ENCODE assay signal across 26 mouse cellular contexts in genomic region chr11:60915201-60915600, GRCm38 (mm10). TPM values are rescaled to one million over a fixed set of nuclear protein-coding genes. Genes with fewer than 3 reads are reported as not detected.
DNase-seq lines count a peak whose midpoint lies in the region; ATAC-seq and TF ChIP-seq lines count a peak whose summit lies in the region.
"Had no signal": no experiment of that assay in that cellular context is flagged by ENCODE, and none has a peak within 500 bp of the region (broad histone marks: within the 10 kb centered on the region; RNA-seq: fewer than 3 reads in every experiment).

No protein-coding gene starts in this region.

- no peaks in the 10 kb centered on the region for H3K9me3 ChIP-seq in heart, embryonic 15.5 days (replicated peaks)
- H3K9me3 ChIP-seq in heart, embryonic 11.5 days (replicated peaks; ENCODE audit: control insufficient read depth, low read length) = no peaks in the 10 kb centered on the region
- H3K9me3 ChIP-seq in MEL (replicated peaks; ENCODE audit: insufficient read depth, low read length) = no peaks in the 10 kb centered on the region
- H3K9me3 ChIP-seq: forebrain, embryonic 13.5 days; hindbrain, embryonic 15.5 days; intestine, embryonic 15.5 days; limb, embryonic 10.5 days had no signal

- no peak for TF ChIP-seq CTCF in MEL (IDR thresholded peaks at IDR 0.05 in 2 of 3, conservative IDR thresholded peaks at IDR 0.05 in 1 of 3; ENCODE audit: control insufficient read depth in 1 of 3, insufficient read depth in 1 of 3, low read depth in 2 of 3, low read length in 3 of 3, poor library complexity in 1 of 3, severe bottlenecking in 1 of 3)
- no peak for TF ChIP-seq CTCF in olfactory bulb, adult 2 months (IDR thresholded peaks at IDR 0.05; ENCODE audit: insufficient read depth, low read depth, low read length)

- H3K79me2 ChIP-seq in MEL (ENCODE audit: control insufficient read depth, insufficient read depth, low read length, poor library complexity) = peaks cover 5% of the 10 kb centered on the region; the same call in 1 of the 2 replicates

- TF ChIP-seq POLR2A in MEL (IDR thresholded peaks at IDR 0.05; ENCODE audit: control insufficient read depth in 1 of 2, insufficient read depth in 1 of 2, low read depth in 1 of 2, low read length in 2 of 2, poor library complexity in 1 of 2) = no peak
- TF ChIP-seq POLR2A in olfactory bulb, adult 2 months (IDR thresholded peaks at IDR 0.05; ENCODE audit: insufficient read depth, low read depth, low read length) = no peak

- peak; percentile 40 for DNase-seq in cerebellum, adult 9-11 months
- DNase-seq in MEL (ENCODE audit: low read depth, low spot score) = no peak
- DNase-seq in thymus, postnatal 4 days = no peak
- DNase-seq: adrenal gland, postnatal 14 days; cerebellum, adult 8-10 months; gastrocnemius, postnatal 10 days; heart, postnatal 36 days; kidney, adult 8-10 months; kidney, postnatal 10 days; liver; lung, postnatal 10 days; retina, postnatal 1 day; right cerebral cortex, postnatal 25 days; spleen, adult 18-20 months; thymus, postnatal 14 days had no signal

- no peaks in the 10 kb centered on the region for H3K27me3 ChIP-seq in heart, embryonic 15.5 days
- no peaks in the 10 kb centered on the region for H3K27me3 ChIP-seq in heart, embryonic 11.5 days (ENCODE audit: control insufficient read depth, insufficient read depth, low read length)
- H3K27me3 ChIP-seq in MEL (ENCODE audit: control insufficient read depth in 1 of 2, insufficient read depth in 2 of 2, low read length in 2 of 2) = no peaks in the 10 kb centered on the region
- H3K27me3 ChIP-seq: forebrain, embryonic 13.5 days; hindbrain, embryonic 15.5 days; intestine, embryonic 15.5 days had no signal

- H3K4me3 ChIP-seq in heart, embryonic 15.5 days = no peak overlapping the region
- H3K4me3 ChIP-seq in heart, embryonic 11.5 days (ENCODE audit: low read depth, low read length) = no peak overlapping the region
- H3K4me3 ChIP-seq in MEL (ENCODE audit: control insufficient read depth in 1 of 2, insufficient read depth in 1 of 2, low read depth in 2 of 2, low read length in 2 of 2) = no peak overlapping the region
- H3K4me3 ChIP-seq in olfactory bulb, adult 2 months (ENCODE audit: insufficient read depth, low read depth, low read length) = no peak overlapping the region
- H3K4me3 ChIP-seq: intestine, embryonic 15.5 days had no signal

- TF ChIP-seq RAD21 in MEL (IDR thresholded peaks at IDR 0.05; ENCODE audit: low read depth, low read length) = no peak

- WGBS in heart, embryonic 15.5 days = 55% methylated on average over 4 of the region's 4 CpGs
- WGBS in heart, embryonic 11.5 days (ENCODE audit: insufficient replicate concordance) = 55% methylated on average over 4 of the region's 4 CpGs
- WGBS in olfactory bulb, adult 2 months = 42% methylated on average over 4 of the region's 4 CpGs

- no peak for ATAC-seq in cerebellum, adult (ENCODE audit: insufficient number of reproducible peaks, low FRiP score, low TSS enrichment)
- ATAC-seq in heart, embryonic 15.5 days (replicated peaks; ENCODE audit: insufficient number of reproducible peaks, insufficient read depth, low FRiP score, low read depth) = no peak
- no peak for ATAC-seq in heart, embryonic 11.5 days (replicated peaks; ENCODE audit: insufficient number of reproducible peaks, low FRiP score, low TSS enrichment)
- ATAC-seq: activated CD4-positive, CD25-positive, alpha-beta regulatory T cell, adult 4 months; CD4-positive, CD25-positive, alpha-beta regulatory T cell, adult 4 months; forebrain, embryonic 13.5 days; intestine, embryonic 15.5 days had no signal

- H3K36me3 ChIP-seq in heart, embryonic 15.5 days = no peaks in the 10 kb centered on the region
- H3K36me3 ChIP-seq in heart, embryonic 11.5 days (ENCODE audit: control insufficient read depth, insufficient read depth, low read length) = no peaks in the 10 kb centered on the region
- H3K36me3 ChIP-seq in MEL (ENCODE audit: control insufficient read depth in 1 of 2, insufficient read depth in 2 of 2, low read length in 2 of 2) = peaks cover under 1 to 13% of the 10 kb centered on the region in 2 experiments; a peak in 3 of 4 replicates
- H3K36me3 ChIP-seq: hindbrain, embryonic 15.5 days; intestine, embryonic 15.5 days; limb, embryonic 10.5 days had no signal

- H3K27ac ChIP-seq in heart, embryonic 15.5 days = no peak overlapping the region
- H3K27ac ChIP-seq in heart, embryonic 11.5 days (ENCODE audit: low read depth, low read length) = no peak overlapping the region
- no peak overlapping the region for H3K27ac ChIP-seq in MEL (ENCODE audit: control insufficient read depth, low read depth, low read length)
- 0 out of 2 replicates have a peak overlapping the region, but pooled peaks have one; percentile 41 for H3K27ac ChIP-seq in olfactory bulb, adult 2 months (ENCODE audit: insufficient read depth, low read depth, low read length)
- H3K27ac ChIP-seq: forebrain, embryonic 13.5 days; intestine, embryonic 15.5 days; limb, embryonic 10.5 days had no signal

- peaks cover 28% of the 10 kb centered on the region for H3K4me1 ChIP-seq in heart, embryonic 15.5 days (replicated peaks)
- H3K4me1 ChIP-seq in heart, embryonic 11.5 days (ENCODE audit: control insufficient read depth, insufficient read depth, low read length) = peaks cover 30% of the 10 kb centered on the region
- H3K4me1 ChIP-seq in MEL (ENCODE audit: control insufficient read depth in 1 of 2, insufficient read depth in 2 of 2, low read length in 2 of 2) = peaks cover 8 to 21% of the 10 kb centered on the region in 2 experiments
- H3K4me1 ChIP-seq in olfactory bulb, adult 2 months (ENCODE audit: control insufficient read depth, insufficient read depth, low read length) = peaks cover 15% of the 10 kb centered on the region

- TF ChIP-seq EP300 in MEL (IDR thresholded peaks at IDR 0.05; ENCODE audit: low read depth in 1 of 2, low read length in 2 of 2) = no peak

- 0 out of 2 replicates have a peak overlapping the region, but pooled peaks have one; percentile 79 for H3K4me2 ChIP-seq in heart, embryonic 15.5 days
- H3K4me2 ChIP-seq in heart, embryonic 11.5 days = no peak overlapping the region
- H3K4me2 ChIP-seq: midbrain, embryonic 11.5 days had no signal

- no peak overlapping the region for H3K9ac ChIP-seq in heart, embryonic 15.5 days
- no peak overlapping the region for H3K9ac ChIP-seq in heart, embryonic 11.5 days (ENCODE audit: low read depth, low read length)
- no peak overlapping the region for H3K9ac ChIP-seq in MEL (ENCODE audit: control insufficient read depth, low read depth, low read length, poor library complexity, severe bottlenecking)
- H3K9ac ChIP-seq: intestine, embryonic 15.5 days had no signal

TF ChIP-seq in MEL, 35 proteins besides CTCF, POLR2A, EP300 and RAD21:
- TF ChIP-seq ZMIZ1 (IDR thresholded peaks at IDR 0.05; ENCODE audit: low read depth, low read length) (no peak), MAX (IDR thresholded peaks at IDR 0.05; ENCODE audit: low read length) (0 out of 2 replicates have a peak, but pooled peaks have one; percentile 11)

RNA-seq across cellular contexts. Expression of gene Natd1, which starts 0.7 kb away (rescaled TPM):
- 11.9 and 22.3 TPM in 2 replicates for polyA plus RNA-seq in heart, embryonic 15.5 days (2015; fragmentation: Nextera tagmentation; extraction: Ambion mirVana)
- polyA plus RNA-seq in heart, embryonic 11.5 days (2014; fragmentation: Nextera tagmentation; extraction: Ambion mirVana) = 20.2 and 23.9 TPM in 2 replicates
- total RNA-seq in MEL (2012; rRNA removed) = 3.0 and 3.9 TPM in 2 replicates
- polyA plus RNA-seq in MEL (2012; ENCODE audit: insufficient read depth in 1 of 2, insufficient read length in 2 of 2, low read depth in 1 of 2, low replicate concordance in 2 of 2, missing spikeins in 1 of 2) = 10 to 100 TPM in 1 of 2 experiments, not detected in 1; 10.9 TPM
- not detected in 2 replicates for polyA plus RNA-seq in olfactory bulb, adult 2 months (2012; ENCODE audit: insufficient read depth, insufficient read length, low replicate concordance, missing spikeins)

RNA-seq across cellular contexts. Expression of gene Map2k3, which starts 16.6 kb away (rescaled TPM):
- polyA plus RNA-seq in heart, embryonic 15.5 days (2015; fragmentation: Nextera tagmentation; extraction: Ambion mirVana) = 53.3 and 76.0 TPM in 2 replicates
- polyA plus RNA-seq in heart, embryonic 11.5 days (2014; fragmentation: Nextera tagmentation; extraction: Ambion mirVana) = 74.6 and 77.9 TPM in 2 replicates
- 69.2 and 73.2 TPM in 2 replicates for total RNA-seq in MEL (2012; rRNA removed)
- polyA plus RNA-seq in MEL (2012; ENCODE audit: insufficient read depth in 1 of 2, insufficient read length in 2 of 2, low read depth in 1 of 2, low replicate concordance in 2 of 2, missing spikeins in 1 of 2) = 100 to 1,000 TPM; 111 to 132 TPM
- not detected in 2 replicates for polyA plus RNA-seq in olfactory bulb, adult 2 months (2012; ENCODE audit: insufficient read depth, insufficient read length, low replicate concordance, missing spikeins)

RNA-seq across cellular contexts. Expression of gene Tmem11, which starts 36.1 kb away (rescaled TPM):
- 52.1 and 63.2 TPM in 2 replicates for polyA plus RNA-seq in heart, embryonic 15.5 days (2015; fragmentation: Nextera tagmentation; extraction: Ambion mirVana)
- 68.1 and 68.4 TPM in 2 replicates for polyA plus RNA-seq in heart, embryonic 11.5 days (2014; fragmentation: Nextera tagmentation; extraction: Ambion mirVana)
- total RNA-seq in MEL (2012; rRNA removed) = 90.7 and 125 TPM in 2 replicates
- 100 to 1,000 TPM in 1 of 2 experiments, not detected in 1; 117 TPM for polyA plus RNA-seq in MEL (2012; ENCODE audit: insufficient read depth in 1 of 2, insufficient read length in 2 of 2, low read depth in 1 of 2, low replicate concordance in 2 of 2, missing spikeins in 1 of 2)
- polyA plus RNA-seq in olfactory bulb, adult 2 months (2012; ENCODE audit: insufficient read depth, insufficient read length, low replicate concordance, missing spikeins) = not detected in 2 replicates

Comparison
In these comparisons a context has a peak if more than half of its experiments do, and no peak if none do; other contexts are left out.
1. RNA of gene Natd1, which starts 0.7 kb away (polyA plus RNA-seq): 20.2 to 23.9 TPM in heart, embryonic 11.5 days, 11.9 to 22.3 TPM in heart, embryonic 15.5 days and 10.9 TPM in MEL; not detected in olfactory bulb, adult 2 months; every median in the first group is over 10 times any median in the second.